Mouse (Mus musculus): ENCODE results near the gene Map4k4. TPM values are rescaled to one million over a fixed set of nuclear protein-coding genes. Genes with fewer than 3 reads are reported as not detected.

Map4k4 gene
- polyA plus RNA-seq, 1 experiment from 2014 or later = 2.2 TPM

- H3K9me3 ChIP-seq (replicated peaks; ENCODE audit: control insufficient read depth, low read length) = no peaks in the 10 kb centered on the region
- peaks cover 4% of the 10 kb centered on the region for H3K4me1 ChIP-seq (ENCODE audit: control insufficient read depth, low read depth, low read length)
- no peak for ATAC-seq (ENCODE audit: low read depth)
- H3K27ac ChIP-seq (ENCODE audit: low read length) = no peak overlapping the region
- no peaks in the 10 kb centered on the region for H3K36me3 ChIP-seq (ENCODE audit: control insufficient read depth, insufficient read depth)
- no peak overlapping the region for H3K4me2 ChIP-seq (ENCODE audit: low read depth, low read length)
- H3K4me3 ChIP-seq (ENCODE audit: low read depth, low read length) = no peak overlapping the region
- no peaks in the 10 kb centered on the region for H3K27me3 ChIP-seq (ENCODE audit: control insufficient read depth, insufficient read depth, low read depth, low read length)
- WGBS (ENCODE audit: insufficient replicate concordance) = 34% methylated on average over 4 of the region's 4 CpGs
- no peak overlapping the region for H3K9ac ChIP-seq (ENCODE audit: low read depth, low read length)
Observed at GRCm38 (mm10) chr1:39973911-39974310, 73.2 kb downstream of the Map4k4 start.

DNA sequence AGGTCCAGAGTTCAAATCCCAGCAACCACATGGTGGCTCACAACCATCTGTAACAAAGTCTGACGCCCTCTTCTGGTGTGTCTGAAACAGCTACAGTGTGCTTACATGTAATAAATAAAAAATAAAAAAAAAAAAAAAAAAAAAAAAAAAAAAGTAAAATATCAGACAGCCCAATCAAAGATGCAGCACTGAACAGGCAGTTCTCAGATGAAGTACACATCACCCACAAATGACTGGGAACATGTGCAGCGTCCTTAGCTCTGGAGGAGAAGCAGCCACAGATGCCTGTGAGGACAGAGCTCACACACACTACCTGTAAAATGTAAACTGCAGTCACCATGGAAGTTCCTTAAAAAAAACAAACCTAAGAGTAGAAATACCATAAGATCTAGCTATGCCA is 74.3 kb downstream of the Map4k4 start:
- no peak overlapping the region for H3K4me2 ChIP-seq (ENCODE audit: low read depth, low read length)
- H3K4me3 ChIP-seq (ENCODE audit: low read depth, low read length) = no peak overlapping the region
- no peaks in the 10 kb centered on the region; the same call in 1 of the 2 replicates for H3K4me1 ChIP-seq (ENCODE audit: control insufficient read depth, low read depth, low read length)
- no peaks in the 10 kb centered on the region for H3K36me3 ChIP-seq (ENCODE audit: control insufficient read depth, insufficient read depth)
- no peaks in the 10 kb centered on the region for H3K27me3 ChIP-seq (ENCODE audit: control insufficient read depth, insufficient read depth, low read depth, low read length)
- no peak for ATAC-seq (ENCODE audit: low read depth)
- 58% methylated on average over 2 of the region's 2 CpGs for WGBS (ENCODE audit: insufficient replicate concordance)
- H3K9me3 ChIP-seq (replicated peaks; ENCODE audit: control insufficient read depth, low read length) = no peaks in the 10 kb centered on the region
- no peak overlapping the region for H3K27ac ChIP-seq (ENCODE audit: low read length)
- no peak overlapping the region for H3K9ac ChIP-seq (ENCODE audit: low read depth, low read length)

GRCm38 (mm10) chr1:39976107-39976506 is 75.4 kb downstream of the Map4k4 start:
- 15% methylated on average over 2 of the region's 2 CpGs for WGBS (ENCODE audit: insufficient replicate concordance)
- no peak overlapping the region for H3K9ac ChIP-seq (ENCODE audit: low read depth, low read length)

DNA sequence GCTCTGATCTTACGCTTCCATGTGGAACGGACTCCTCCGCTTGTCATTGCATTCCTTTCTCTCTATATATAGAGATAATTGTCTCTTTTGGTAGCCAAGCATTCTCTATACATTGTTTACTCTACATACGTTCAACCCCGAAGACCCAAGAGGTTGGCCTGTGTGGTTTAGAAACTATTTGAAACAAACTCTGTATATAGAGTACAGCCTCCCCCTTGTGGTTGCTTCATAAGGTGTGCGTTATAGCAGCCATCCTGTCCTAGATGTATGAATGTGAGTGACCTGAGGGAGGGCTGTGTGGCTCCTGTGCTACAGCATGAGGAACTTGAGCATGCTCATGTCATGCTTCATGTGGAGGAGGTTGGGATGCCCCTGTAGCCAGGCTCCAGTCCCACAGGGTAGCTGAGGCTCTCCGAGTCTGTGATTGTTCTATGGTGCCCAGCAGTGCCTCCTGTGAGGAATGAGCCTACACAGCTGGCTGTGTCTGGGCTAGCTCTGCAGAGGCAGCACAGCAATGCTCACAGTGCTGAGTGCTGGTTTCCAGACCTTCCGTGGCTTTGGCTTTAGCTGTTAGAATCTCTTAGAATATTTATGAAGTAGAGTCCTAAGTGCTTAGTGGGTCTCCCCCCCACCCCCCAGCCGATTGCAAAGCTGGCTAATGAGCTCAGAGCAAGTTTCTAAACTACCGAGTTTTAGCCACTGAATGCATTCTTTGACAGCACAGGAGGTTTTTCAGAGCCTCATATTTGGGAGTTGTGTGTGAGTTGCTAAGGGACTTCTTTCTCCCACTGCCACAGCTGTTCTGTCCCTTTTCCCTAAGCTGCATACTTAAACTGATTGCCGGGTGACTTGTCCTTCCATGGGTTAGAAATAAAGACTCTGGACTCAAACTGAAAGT is 76.4 kb downstream of the Map4k4 start:
- no peak overlapping the region for H3K9ac ChIP-seq (ENCODE audit: low read depth, low read length)
- H3K27me3 ChIP-seq (ENCODE audit: control insufficient read depth, insufficient read depth, low read depth, low read length) = no peaks in the 10 kb centered on the region
- H3K4me3 ChIP-seq (ENCODE audit: low read depth, low read length) = no peak overlapping the region
- H3K4me1 ChIP-seq (ENCODE audit: control insufficient read depth, low read depth, low read length) = no peaks in the 10 kb centered on the region
- no peak overlapping the region for H3K27ac ChIP-seq (ENCODE audit: low read length)
- 62% methylated on average over 11 of the region's 11 CpGs for WGBS (ENCODE audit: insufficient replicate concordance)
- H3K9me3 ChIP-seq (replicated peaks; ENCODE audit: control insufficient read depth, low read length) = no peaks in the 10 kb centered on the region
- no peak for ATAC-seq (ENCODE audit: low read depth)
- H3K36me3 ChIP-seq (ENCODE audit: control insufficient read depth, insufficient read depth) = no peaks in the 10 kb centered on the region
- H3K4me2 ChIP-seq (ENCODE audit: low read depth, low read length) = no peak overlapping the region

More at GRCm38 (mm10) chr1:39976107-39976506, 75.4 kb downstream of the Map4k4 start:
- Histone ChIP-seq H3K36me3 (ENCODE audit: control insufficient read depth, insufficient read depth) (no peaks in the 10 kb centered on the region), H3K27ac (ENCODE audit: low read length) (no peak overlapping the region), H3K4me2 (ENCODE audit: low read depth, low read length) (no peak overlapping the region), H3K4me3 (ENCODE audit: low read depth, low read length) (no peak overlapping the region), H3K9me3 (replicated peaks; ENCODE audit: control insufficient read depth, low read length) (no peaks in the 10 kb centered on the region), H3K4me1 (ENCODE audit: control insufficient read depth, low read depth, low read length) (no peaks in the 10 kb centered on the region), H3K27me3 (ENCODE audit: control insufficient read depth, insufficient read depth, low read depth, low read length) (no peaks in the 10 kb centered on the region)
- no peak for ATAC-seq (ENCODE audit: low read depth)

DNA sequence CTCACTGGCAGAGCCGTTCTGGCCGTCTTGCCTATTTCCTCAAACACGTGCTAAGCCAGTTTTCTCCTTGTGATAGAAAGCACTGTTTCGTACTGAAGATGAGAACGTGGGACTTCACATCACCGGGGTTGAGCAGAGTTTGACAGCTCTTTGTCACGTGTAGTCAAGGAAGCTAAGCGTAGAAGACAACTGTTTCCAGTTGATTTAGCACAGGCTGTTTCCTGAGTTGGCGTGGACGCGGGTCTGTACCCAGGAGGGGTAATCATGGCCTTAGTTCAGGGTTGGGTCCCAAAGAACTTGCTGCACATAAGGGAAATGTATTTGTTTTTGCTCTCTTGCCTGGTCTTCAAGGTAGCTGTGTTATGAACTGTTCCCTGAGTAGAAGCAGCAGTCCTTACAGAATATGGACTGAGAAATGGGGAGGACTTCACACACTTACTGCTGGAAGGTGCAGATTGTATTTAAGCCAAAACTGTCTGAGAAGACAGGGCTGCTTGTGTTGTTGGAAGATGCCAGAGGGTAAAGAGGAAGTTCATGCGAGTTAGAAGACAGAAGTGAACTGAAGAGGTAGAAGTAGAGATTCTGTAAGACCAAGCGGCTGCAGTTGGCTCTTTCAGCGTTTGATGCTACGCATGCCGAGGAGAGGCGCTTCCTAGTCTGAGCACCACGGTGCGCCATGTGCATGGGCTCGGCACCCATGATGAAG is 78.2 kb downstream of the Map4k4 start:
- Histone ChIP-seq H3K4me1 (ENCODE audit: control insufficient read depth, low read depth, low read length) (no peaks in the 10 kb centered on the region), H3K27me3 (ENCODE audit: control insufficient read depth, insufficient read depth, low read depth, low read length) (no peaks in the 10 kb centered on the region), H3K36me3 (ENCODE audit: control insufficient read depth, insufficient read depth) (no peaks in the 10 kb centered on the region), H3K4me3 (ENCODE audit: low read depth, low read length) (no peak overlapping the region), H3K4me2 (ENCODE audit: low read depth, low read length) (no peak overlapping the region), H3K9me3 (replicated peaks; ENCODE audit: control insufficient read depth, low read length) (no peaks in the 10 kb centered on the region), H3K27ac (ENCODE audit: low read length) (no peak overlapping the region), H3K9ac (ENCODE audit: low read depth, low read length) (no peak overlapping the region)
- 44% methylated on average over 20 of the region's 20 CpGs for WGBS (ENCODE audit: insufficient replicate concordance)
- no peak for ATAC-seq (ENCODE audit: low read depth)

- no peaks in the 10 kb centered on the region for H3K9me3 ChIP-seq (replicated peaks; ENCODE audit: control insufficient read depth, low read length)
- no peak overlapping the region for H3K27ac ChIP-seq (ENCODE audit: low read length)
- H3K27me3 ChIP-seq (ENCODE audit: control insufficient read depth, insufficient read depth, low read depth, low read length) = no peaks in the 10 kb centered on the region
- WGBS (ENCODE audit: insufficient replicate concordance) = 74% methylated on average over 15 of the region's 15 CpGs
- H3K4me3 ChIP-seq (ENCODE audit: low read depth, low read length) = no peak overlapping the region
- no peak overlapping the region for H3K9ac ChIP-seq (ENCODE audit: low read depth, low read length)
- no peaks in the 10 kb centered on the region for H3K4me1 ChIP-seq (ENCODE audit: control insufficient read depth, low read depth, low read length)
- H3K36me3 ChIP-seq (ENCODE audit: control insufficient read depth, insufficient read depth) = no peaks in the 10 kb centered on the region
- ATAC-seq (ENCODE audit: low read depth) = no peak
- H3K4me2 ChIP-seq (ENCODE audit: low read depth, low read length) = no peak overlapping the region
Observed at GRCm38 (mm10) chr1:39980314-39981290, 79.9 kb downstream of the Map4k4 start.

DNA sequence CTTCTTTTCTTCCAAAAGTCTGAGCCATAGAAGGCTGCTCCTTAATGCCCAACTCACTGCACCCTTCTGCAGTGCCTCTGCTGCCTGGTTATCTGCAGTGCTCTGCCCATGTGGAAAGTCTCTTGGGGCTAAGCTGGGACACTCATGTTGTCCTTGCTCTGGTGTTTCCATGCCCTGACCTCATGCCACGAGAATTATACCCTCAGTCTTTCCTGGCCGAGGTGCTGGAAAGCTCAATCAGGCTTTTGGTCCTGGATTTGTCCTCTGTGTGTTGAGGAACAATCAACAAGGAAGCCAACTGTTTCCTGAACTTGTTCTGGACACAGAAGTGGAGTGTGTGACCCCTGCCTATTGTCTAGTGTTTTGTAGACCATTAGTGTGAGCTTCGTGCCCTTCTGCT is 81.3 kb downstream of the Map4k4 start:
- Histone ChIP-seq H3K36me3 (ENCODE audit: control insufficient read depth, insufficient read depth) (no peaks in the 10 kb centered on the region), H3K27me3 (ENCODE audit: control insufficient read depth, insufficient read depth, low read depth, low read length) (no peaks in the 10 kb centered on the region), H3K9me3 (replicated peaks; ENCODE audit: control insufficient read depth, low read length) (no peaks in the 10 kb centered on the region), H3K9ac (ENCODE audit: low read depth, low read length) (no peak overlapping the region), H3K4me2 (ENCODE audit: low read depth, low read length) (no peak overlapping the region), H3K4me1 (ENCODE audit: control insufficient read depth, low read depth, low read length) (no peaks in the 10 kb centered on the region), H3K27ac (ENCODE audit: low read length) (no peak overlapping the region), H3K4me3 (ENCODE audit: low read depth, low read length) (no peak overlapping the region)
- 60% methylated on average over 3 of the region's 3 CpGs for WGBS (ENCODE audit: insufficient replicate concordance)
- no peak for ATAC-seq (ENCODE audit: low read depth)

GRCm38 (mm10) chr1:39982727-39983487 is 82.2 kb downstream of the Map4k4 start:
- no peak overlapping the region for H3K4me3 ChIP-seq (ENCODE audit: low read depth, low read length)
- 70% methylated on average over 13 of the region's 13 CpGs for WGBS (ENCODE audit: insufficient replicate concordance)
- no peaks in the 10 kb centered on the region for H3K9me3 ChIP-seq (replicated peaks; ENCODE audit: control insufficient read depth, low read length)
- no peak for ATAC-seq (ENCODE audit: low read depth)
- no peaks in the 10 kb centered on the region for H3K27me3 ChIP-seq (ENCODE audit: control insufficient read depth, insufficient read depth, low read depth, low read length)
- H3K27ac ChIP-seq (ENCODE audit: low read length) = no peak overlapping the region
- no peak overlapping the region for H3K4me2 ChIP-seq (ENCODE audit: low read depth, low read length)
- no peaks in the 10 kb centered on the region for H3K36me3 ChIP-seq (ENCODE audit: control insufficient read depth, insufficient read depth)
- no peak overlapping the region for H3K9ac ChIP-seq (ENCODE audit: low read depth, low read length)
- H3K4me1 ChIP-seq (ENCODE audit: control insufficient read depth, low read depth, low read length) = no peaks in the 10 kb centered on the region
